Mouse (Mus musculus): Measurements from ENCODE around the gene Brpf1. TPM values are rescaled to one million over a fixed set of nuclear protein-coding genes. Genes with fewer than 3 reads are reported as not detected.

The Brpf1 gene
- total RNA-seq (2022): 10 to 100 TPM; 30.0 to 32.9 (median 31.5) TPM

- no peak for DNase-seq (ENCODE audit: low spot score in 2 of 2)
These were observed at the start of gene Brpf1 for GRCm38 (mm10) chr6:113306986-113307349. Gene Brpf1, plus strand, starts transcription at chr6:113307137.

GRCm38 (mm10) chr6:113261174-113261858 lies 45.6 kb upstream of the Brpf1 start:
- no peak for DNase-seq (ENCODE audit: low spot score in 2 of 2)

- DNase-seq (ENCODE audit: low spot score in 2 of 2): no peak
These were observed 43.4 kb upstream of the Brpf1 start for GRCm38 (mm10) chr6:113263531-113263930.

- no peak for DNase-seq (ENCODE audit: low spot score in 2 of 2)
These were observed 42.5 kb upstream of the Brpf1 start for GRCm38 (mm10) chr6:113264429-113264828.

- no peak for DNase-seq (ENCODE audit: low spot score in 2 of 2)
These were observed 39.8 kb upstream of the Brpf1 start for GRCm38 (mm10) chr6:113266996-113267655.

GRCm38 (mm10) chr6:113267988-113268387 lies 38.9 kb upstream of the Brpf1 start:
- DNase-seq (ENCODE audit: low spot score in 2 of 2): no peak

GRCm38 (mm10) chr6:113272365-113272764 lies 34.6 kb upstream of the Brpf1 start:
- no peak for DNase-seq (ENCODE audit: low spot score in 2 of 2)

- DNase-seq (ENCODE audit: low spot score in 2 of 2): peak in 1 of 2 experiments; percentile 65
These were observed 30.1 kb upstream of the Brpf1 start for GRCm38 (mm10) chr6:113276846-113277245.

GRCm38 (mm10) chr6:113281676-113282075 lies 25.3 kb upstream of the Brpf1 start:
- DNase-seq (ENCODE audit: low spot score in 2 of 2): no peak

GRCm38 (mm10) chr6:113282101-113282802 lies 24.7 kb upstream of the Brpf1 start, which contains the start of gene Cpne9:
Gene Cpne9, plus strand, starts transcription at chr6:113282307.
- DNase-seq (ENCODE audit: low spot score in 2 of 2): peak in 1 of 2 experiments; percentile 48

GRCm38 (mm10) chr6:113282969-113283368 lies 24.0 kb upstream of the Brpf1 start:
- DNase-seq (ENCODE audit: low spot score in 2 of 2): no peak

GRCm38 (mm10) chr6:113283500-113283899 lies 23.4 kb upstream of the Brpf1 start:
- no peak for DNase-seq (ENCODE audit: low spot score in 2 of 2)

- DNase-seq (ENCODE audit: low spot score in 2 of 2): no peak
These were observed 22.0 kb upstream of the Brpf1 start for GRCm38 (mm10) chr6:113284931-113285330.

- no peak for DNase-seq (ENCODE audit: low spot score in 2 of 2)
These were observed 20.6 kb upstream of the Brpf1 start for GRCm38 (mm10) chr6:113286316-113286715.

- peak in 1 of 2 experiments; percentile 78 for DNase-seq (ENCODE audit: low spot score in 2 of 2)
These were observed 19.7 kb upstream of the Brpf1 start for GRCm38 (mm10) chr6:113287236-113287635.

- DNase-seq (ENCODE audit: low spot score in 2 of 2): no peak
These were observed 17.6 kb upstream of the Brpf1 start for GRCm38 (mm10) chr6:113289346-113289745.

GRCm38 (mm10) chr6:113290346-113290745 lies 16.6 kb upstream of the Brpf1 start:
- DNase-seq (ENCODE audit: low spot score in 2 of 2): no peak

GRCm38 (mm10) chr6:113292938-113293337 lies 14.0 kb upstream of the Brpf1 start:
- no peak for DNase-seq (ENCODE audit: low spot score in 2 of 2)

- DNase-seq (ENCODE audit: low spot score in 2 of 2): no peak
These were observed 10.9 kb upstream of the Brpf1 start for GRCm38 (mm10) chr6:113296046-113296445.

- DNase-seq (ENCODE audit: low spot score in 2 of 2): no peak
These were observed 10.3 kb upstream of the Brpf1 start for GRCm38 (mm10) chr6:113296639-113297038.

- no peak for DNase-seq (ENCODE audit: low spot score in 2 of 2)
These were observed 5.6 kb upstream of the Brpf1 start for GRCm38 (mm10) chr6:113301350-113301749.

- DNase-seq (ENCODE audit: low spot score in 2 of 2): no peak
These were observed 4.7 kb upstream of the Brpf1 start for GRCm38 (mm10) chr6:113302258-113302657.

Measured in left cerebral cortex, adult 8-10 months (tissue).